Mouse (Mus musculus) spleen, adult 18-20 months (tissue): ENCODE data around the gene Gm10842.
"Not testable (repeated sequence)": the region's sequence is repeated elsewhere in the genome, so short reads cannot be mapped to it uniquely, and the experiment has no call there.

Experiments
- DNase-seq, 2 experiments: peaks; one replicate each; pipeline ENCODE4 v3.0.0; 2022; ENCODE audit warnings: mixed read lengths in 2 of 2

Gm10842 gene

GRCm38 (mm10) chr11:105146593-105146992 lies at the start of gene Gm10842:
Gene Gm10842, plus strand, starts transcription at chr11:105146893.
- DNase-seq: no peak

GRCm38 (mm10) chr11:105112448-105112847 lies 34.2 kb upstream of the Gm10842 start:
- not testable (repeated sequence) for DNase-seq

GRCm38 (mm10) chr11:105117814-105118213 lies 28.9 kb upstream of the Gm10842 start:
- no peak for DNase-seq

DNA sequence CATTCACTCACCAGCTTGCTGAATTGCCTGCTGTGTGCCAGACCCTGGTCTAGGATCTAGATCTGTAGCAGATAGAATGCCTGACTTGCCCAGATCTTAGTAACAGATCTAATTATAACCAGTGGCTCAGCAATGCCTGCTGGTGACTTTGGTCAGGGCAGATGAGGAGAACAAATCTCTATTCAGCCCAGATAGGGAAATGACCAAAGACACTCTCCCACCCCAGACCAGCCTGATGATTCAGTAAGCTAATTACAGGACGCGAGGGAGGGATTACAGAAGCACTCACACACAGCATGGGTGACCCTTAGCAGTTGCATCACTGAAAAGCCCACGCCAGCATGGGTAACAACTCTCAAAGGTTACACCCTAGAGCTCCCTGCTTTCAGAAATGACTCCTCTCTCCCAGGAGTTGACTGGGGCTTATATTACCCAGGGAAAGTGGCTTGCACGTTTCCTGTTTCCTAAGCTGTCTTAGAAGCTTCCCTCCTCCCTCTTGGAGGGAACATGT lies 26.1 kb upstream of the Gm10842 start:
- no peak for DNase-seq

GRCm38 (mm10) chr11:105121792-105122191 lies 24.9 kb upstream of the Gm10842 start:
- DNase-seq: not testable (repeated sequence)

DNA sequence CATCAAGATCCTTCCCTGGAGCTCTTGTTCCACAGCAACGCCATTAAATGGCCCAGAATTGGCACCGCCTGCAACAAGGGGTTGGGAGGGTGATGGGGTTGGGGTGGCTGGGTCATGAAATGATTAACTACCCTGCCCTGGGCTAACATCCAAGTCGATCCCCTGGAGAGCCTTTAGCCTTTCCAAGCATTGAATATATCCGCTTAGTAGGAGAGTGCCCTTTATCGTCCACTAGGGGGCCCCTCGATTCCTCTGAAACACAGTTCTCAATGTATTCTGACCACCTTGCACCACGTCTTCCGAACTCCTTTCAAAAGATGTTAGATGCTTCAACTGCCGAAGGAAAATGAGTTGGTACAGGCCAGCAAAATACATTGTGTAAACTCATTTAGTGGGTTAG lies 22.7 kb upstream of the Gm10842 start:
- DNase-seq: peak in 1 of 2 experiments; percentile 26

- DNase-seq: peak; percentile 68 to 69
These were observed 20.8 kb upstream of the Gm10842 start, which contains the start of gene Mettl2 for GRCm38 (mm10) chr11:105125735-105126519. Gene Mettl2, plus strand, starts transcription at chr11:105126425.

DNA sequence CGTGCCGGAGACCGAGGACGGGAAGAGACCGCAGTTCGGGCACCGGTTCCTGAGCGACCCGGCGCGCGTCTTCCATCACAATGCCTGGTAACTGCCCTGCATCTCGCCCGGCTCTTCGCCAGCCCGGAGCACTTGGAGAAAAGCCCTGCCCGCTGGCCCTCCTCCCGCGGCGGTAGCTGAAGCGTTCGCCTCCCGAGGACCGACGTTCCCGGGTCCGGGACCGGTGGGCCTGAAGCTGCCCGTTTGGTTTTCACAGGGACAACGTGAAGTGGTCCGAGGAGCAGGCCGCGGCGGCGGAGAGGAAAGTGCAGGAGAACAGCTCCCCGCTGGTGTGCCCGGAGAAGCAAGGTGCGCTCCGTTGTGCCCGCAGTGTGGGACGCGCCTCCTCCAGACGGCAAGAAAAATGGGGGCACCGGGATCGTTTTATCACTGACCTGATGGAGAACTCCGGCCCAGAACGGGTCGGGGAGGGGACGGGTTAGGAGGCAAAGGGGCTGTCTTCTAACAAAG lies 20.1 kb upstream of the Gm10842 start:
- no peak for DNase-seq

DNA sequence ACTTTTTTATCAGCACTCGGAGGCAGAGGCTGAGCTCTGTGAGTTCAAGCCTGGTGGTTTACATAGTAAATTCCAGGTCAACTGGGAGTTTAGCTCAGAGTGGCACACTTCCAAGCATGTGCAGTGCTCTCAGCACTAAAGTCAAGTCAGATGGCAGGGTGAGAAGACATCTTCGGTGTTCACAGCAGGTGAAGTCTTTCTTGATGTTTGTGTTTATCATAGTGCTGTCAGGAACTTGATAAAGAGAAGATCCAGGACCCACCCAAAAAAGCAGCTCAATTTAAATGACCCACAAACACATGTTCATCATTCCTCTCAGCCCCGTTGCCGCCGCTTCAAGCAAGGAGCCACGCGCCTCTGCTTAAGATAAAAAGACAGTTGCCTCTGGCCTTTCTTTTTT lies 11.0 kb upstream of the Gm10842 start:
- DNase-seq: no peak

DNA sequence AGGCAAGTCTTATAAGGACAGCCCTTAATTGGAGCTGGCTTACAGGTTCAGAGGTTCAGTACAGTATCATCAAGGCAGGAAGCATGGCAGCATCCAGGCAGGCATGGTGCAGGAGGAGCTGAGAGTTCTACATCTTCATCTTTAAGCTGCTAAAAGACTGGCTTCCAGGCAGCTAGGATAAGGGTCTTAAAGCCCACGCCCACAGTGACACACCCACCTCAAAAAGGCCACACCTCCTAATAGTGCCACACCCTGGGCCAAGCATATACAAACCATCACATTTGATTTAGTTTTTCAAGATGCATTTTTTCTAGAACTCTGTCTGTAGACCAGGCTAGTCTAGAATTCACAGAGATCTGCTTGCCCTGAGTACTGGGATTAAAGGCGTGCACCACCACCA lies 9.4 kb upstream of the Gm10842 start:
- not testable (repeated sequence) for DNase-seq

- DNase-seq: not testable (repeated sequence)
These were observed 6.2 kb upstream of the Gm10842 start for GRCm38 (mm10) chr11:105140512-105140911.

- DNase-seq: no peak
These were observed 5.6 kb upstream of the Gm10842 start for GRCm38 (mm10) chr11:105141115-105141514.

DNA sequence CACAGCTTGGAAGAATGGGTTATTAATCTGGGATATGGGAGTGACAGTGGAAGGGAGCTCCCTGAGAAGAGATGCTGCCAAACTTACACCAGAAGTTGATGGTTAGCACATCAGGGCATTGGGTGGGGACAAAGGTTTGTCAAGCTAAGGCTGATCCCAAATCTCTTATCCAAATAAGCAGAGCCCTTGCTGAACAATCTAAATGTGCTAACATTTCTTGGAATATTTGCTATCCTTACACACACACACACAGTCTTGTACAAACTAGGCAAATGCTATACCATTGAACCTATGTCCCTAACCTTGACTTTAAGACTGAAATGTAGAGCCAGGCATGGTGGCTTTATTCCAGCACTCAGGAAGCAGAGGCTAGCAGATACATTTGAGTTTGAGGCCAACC lies 3.1 kb upstream of the Gm10842 start:
- no peak for DNase-seq

- DNase-seq: no peak
These were observed 2.6 kb upstream of the Gm10842 start for GRCm38 (mm10) chr11:105144084-105144483.

GRCm38 (mm10) chr11:105144508-105145210 lies 2.0 kb upstream of the Gm10842 start:
- DNase-seq: no peak

GRCm38 (mm10) chr11:105145211-105145610 lies 1.5 kb upstream of the Gm10842 start:
- no peak for DNase-seq

- no peak for DNase-seq
These were observed 2.7 kb downstream of the Gm10842 start for GRCm38 (mm10) chr11:105149353-105149752.

- DNase-seq: no peak
These were observed 3.1 kb downstream of the Gm10842 start for GRCm38 (mm10) chr11:105149766-105150165.

- no peak for DNase-seq
These were observed 4.0 kb downstream of the Gm10842 start for GRCm38 (mm10) chr11:105150691-105151090.

- no peak for DNase-seq
These were observed 4.7 kb downstream of the Gm10842 start for GRCm38 (mm10) chr11:105151226-105152016.

- no peak for DNase-seq
These were observed 5.3 kb downstream of the Gm10842 start for GRCm38 (mm10) chr11:105152017-105152300.

- no peak for DNase-seq
These were observed 5.7 kb downstream of the Gm10842 start for GRCm38 (mm10) chr11:105152357-105152899.
